Mouse (Mus musculus) bone marrow macrophage, adult 2 months (primary cell): ENCODE measurements at regions not wholly inside any gene's neighbourhood (a gene's known extent, or its start where the extent isn't known, plus 50 kb on each side); places are given as distances from the start of the nearest gene placed in this dataset.
A peak's percentile ranks its signal among the peaks of the same experiment; 100 is the strongest.

Experiments used
- H3K27ac ChIP-seq: 2 replicates; pipeline ENCODE4 v1.5.1; 2012; ENCODE audit warnings: low read depth, low read length; ENCODE audit not compliant: insufficient read depth
- H3K4me1 ChIP-seq: 2 replicates; pipeline ENCODE4 v1.6.1; 2012; ENCODE audit warnings: low read length; ENCODE audit not compliant: control insufficient read depth, insufficient read depth
- H3K4me3 ChIP-seq: 2 replicates; pipeline ENCODE4 v1.5.1; 2012; ENCODE audit warnings: mild to moderate bottlenecking, low read length, moderate library complexity; ENCODE audit not compliant: insufficient read depth
- CTCF ChIP-seq: IDR thresholded peaks from 2 replicates; pipeline ENCODE4 v1.5.1; 2012; ENCODE audit warnings: low read depth, mild to moderate bottlenecking, low read length, moderate library complexity
- POLR2A ChIP-seq: IDR thresholded peaks from 2 replicates; pipeline ENCODE4 v1.6.1; 2012; ENCODE audit warnings: mild to moderate bottlenecking, low read depth, low read length, borderline replicate concordance

- no peak overlapping the region for H3K27ac ChIP-seq
- no peak overlapping the region for H3K4me3 ChIP-seq
- TF ChIP-seq CTCF, result no peak
- no peak for TF ChIP-seq POLR2A
- H3K4me1 ChIP-seq, result no peaks in the 10 kb centered on the region
These were observed 286.6 kb upstream of the Got2 start for GRCm38 (mm10) chr8:96174996-96175395.

GRCm38 (mm10) chr8:96164933-96165332, 276.6 kb upstream of the Got2 start:
- Histone ChIP-seq H3K27ac (no peak overlapping the region), H3K4me1 (no peaks in the 10 kb centered on the region), H3K4me3 (no peak overlapping the region)
- TF ChIP-seq CTCF (no peak), POLR2A (no peak)

GRCm38 (mm10) chr8:96159899-96160298, 271.6 kb upstream of the Got2 start:
- TF ChIP-seq CTCF, result no peak
- no peak overlapping the region for H3K4me3 ChIP-seq
- H3K4me1 ChIP-seq, result no peaks in the 10 kb centered on the region
- H3K27ac ChIP-seq, result no peak overlapping the region

GRCm38 (mm10) chr8:96152496-96153250, 264.3 kb upstream of the Got2 start:
- Histone ChIP-seq H3K4me3 (no peak overlapping the region), H3K27ac (no peak overlapping the region), H3K4me1 (no peaks in the 10 kb centered on the region)
- TF ChIP-seq POLR2A (no peak), CTCF (peak; percentile 72; the same call in 1 of the 2 replicates)

GRCm38 (mm10) chr8:96152056-96152455, 263.7 kb upstream of the Got2 start:
- no peak overlapping the region for H3K27ac ChIP-seq
- TF ChIP-seq POLR2A, result no peak
- no peak for TF ChIP-seq CTCF
- no peak overlapping the region for H3K4me3 ChIP-seq
- H3K4me1 ChIP-seq, result no peaks in the 10 kb centered on the region

- Histone ChIP-seq H3K4me1 (no peaks in the 10 kb centered on the region), H3K4me3 (no peak overlapping the region), H3K27ac (no peak overlapping the region)
- TF ChIP-seq POLR2A, result no peak
- TF ChIP-seq CTCF, result no peak
These were observed 262.7 kb upstream of the Got2 start for GRCm38 (mm10) chr8:96151065-96151472.

- TF ChIP-seq CTCF (no peak), POLR2A (no peak)
- no peak overlapping the region for H3K4me3 ChIP-seq
- H3K4me1 ChIP-seq, result no peaks in the 10 kb centered on the region
These were observed 243.8 kb upstream of the Got2 start for GRCm38 (mm10) chr8:96132183-96132582.

GRCm38 (mm10) chr8:96128329-96128728, 240.0 kb upstream of the Got2 start:
- Histone ChIP-seq H3K4me1 (no peaks in the 10 kb centered on the region), H3K4me3 (no peak overlapping the region), H3K27ac (no peak overlapping the region)
- no peak for TF ChIP-seq POLR2A
- TF ChIP-seq CTCF, result no peak

More at GRCm38 (mm10) chr8:96132183-96132582, 243.8 kb upstream of the Got2 start:
- no peak overlapping the region for H3K27ac ChIP-seq

GRCm38 (mm10) chr8:96100817-96101216, 212.5 kb upstream of the Got2 start:
- TF ChIP-seq CTCF (no peak), POLR2A (no peak)
- Histone ChIP-seq H3K4me3 (no peak overlapping the region), H3K4me1 (no peaks in the 10 kb centered on the region), H3K27ac (no peak overlapping the region)

- TF ChIP-seq CTCF, result no peak
- TF ChIP-seq POLR2A, result no peak
- Histone ChIP-seq H3K4me1 (no peaks in the 10 kb centered on the region), H3K4me3 (no peak overlapping the region), H3K27ac (no peak overlapping the region)
These were observed 204.6 kb upstream of the Got2 start for GRCm38 (mm10) chr8:96092931-96093330.

DNA sequence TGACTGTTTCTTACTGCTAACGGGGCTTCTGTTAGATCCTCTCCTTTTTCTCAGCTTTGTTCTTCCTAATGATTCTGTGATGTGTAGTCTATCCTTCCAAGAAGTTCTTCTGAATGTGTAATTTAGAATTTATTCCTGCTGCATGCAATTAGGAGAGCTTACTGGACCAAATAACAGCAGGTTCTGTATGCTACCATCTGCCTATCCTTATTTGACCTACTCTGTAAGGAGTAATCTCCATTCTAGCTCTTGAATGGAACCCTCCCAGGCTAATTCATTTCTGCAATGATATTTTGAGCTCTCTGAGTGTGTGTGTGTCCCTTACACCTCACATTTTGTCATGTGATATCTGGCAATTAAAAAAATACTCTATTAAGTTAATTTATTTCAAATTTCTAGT, 201.9 kb upstream of the Got2 start:
- no peak overlapping the region for H3K4me3 ChIP-seq
- TF ChIP-seq POLR2A (no peak), CTCF (no peak)
- H3K27ac ChIP-seq, result no peak overlapping the region
- H3K4me1 ChIP-seq, result no peaks in the 10 kb centered on the region
